Mouse (Mus musculus) liver, embryonic 15.5 days (tissue): Measurements from ENCODE around the gene Jmjd8. TPM values are rescaled to one million over a fixed set of nuclear protein-coding genes. Genes with fewer than 3 reads are reported as not detected.
A peak's percentile ranks its signal among the peaks of the same experiment; 100 is the strongest.

ENCODE experiments used
- ATAC-seq: fragments of 200-750 bp; cut with Nextera tagmentation; 2 replicates; pipeline ENCODE4 v1.8.0; 2017; ENCODE audit warnings: moderate number of reproducible peaks, mild to moderate bottlenecking, moderate library complexity; ENCODE audit not compliant: insufficient read depth
- H3K27ac ChIP-seq: fragments of 300-500 bp; sonication (generic); replicated peaks from 2 replicates; pipeline ENCODE4 v1.5.1; 2015; ENCODE audit warnings: mild to moderate bottlenecking, inconsistent platforms
- H3K27me3 ChIP-seq: fragments of 300-500 bp; sonication (generic); 2 replicates; pipeline ENCODE4 v1.6.1; 2015; ENCODE audit warnings: mild to moderate bottlenecking, inconsistent platforms
- H3K36me3 ChIP-seq: fragments of 300-500 bp; sonication (generic); replicated peaks from 2 replicates; pipeline ENCODE4 v1.6.1; 2015; ENCODE audit warnings: moderate library complexity, mild to moderate bottlenecking, inconsistent platforms
- H3K4me1 ChIP-seq: fragments of 300-500 bp; sonication (generic); replicated peaks from 2 replicates; pipeline ENCODE4 v1.6.1; 2015; ENCODE audit warnings: inconsistent platforms
- H3K4me2 ChIP-seq: fragments of 300-500 bp; sonication (generic); 2 replicates; pipeline ENCODE4 v1.6.1; 2015; ENCODE audit warnings: moderate library complexity, mild to moderate bottlenecking, inconsistent platforms
- H3K4me3 ChIP-seq: fragments of 300-500 bp; sonication (generic); replicated peaks from 2 replicates; pipeline ENCODE4 v1.5.1; 2015; ENCODE audit warnings: mild to moderate bottlenecking, inconsistent platforms
- H3K9ac ChIP-seq: fragments of 300-500 bp; sonication (generic); 2 replicates; pipeline ENCODE4 v1.6.1; 2015; ENCODE audit warnings: moderate library complexity, mild to moderate bottlenecking, inconsistent platforms
- H3K9me3 ChIP-seq: fragments of 300-500 bp; sonication (generic); replicated peaks from 2 replicates; pipeline ENCODE4 v1.6.1; 2016; ENCODE audit warnings: inconsistent platforms
- WGBS: fragments of 180-500 bp; shearing (Covaris S2); methylation state at CpG from one replicate; pipeline ENCODE4 v1.1.7; 2015; ENCODE audit warnings: mixed read lengths; ENCODE audit not compliant: insufficient replicate concordance; 5-methylcytosine and 5-hydroxymethylcytosine counted together
- polyA plus RNA-seq: library from polyadenylated mRNA; unstranded; fragments of >200 nt; fragmentation: Nextera tagmentation; extraction: Ambion mirVana; gene quantifications from 2 replicates; pipeline ENCODE4 v1.2.1, GENCODE M21; 2015

The Jmjd8 gene
- polyA plus RNA-seq, 1 experiment from 2014 or later = 19.6 TPM

GRCm38 (mm10) chr17:25833961-25834594 is 5.4 kb downstream of the Jmjd8 start:
- WGBS = 33% methylated on average over 6 of the region's 6 CpGs
- H3K4me3 ChIP-seq = peak overlapping the region; percentile 72
- H3K36me3 ChIP-seq = peaks cover 46% of the 10 kb centered on the region
- no peaks in the 10 kb centered on the region for H3K27me3 ChIP-seq
- H3K4me2 ChIP-seq = peak overlapping the region; percentile 92
- no peak for ATAC-seq
- no peaks in the 10 kb centered on the region for H3K9me3 ChIP-seq
- peak overlapping the region; percentile 71 for H3K9ac ChIP-seq
- H3K27ac ChIP-seq = peak overlapping the region; percentile 90
- H3K4me1 ChIP-seq = peaks cover 91% of the 10 kb centered on the region

- ATAC-seq = no peak
- Histone ChIP-seq H3K4me3 (peak overlapping the region; percentile 72), H3K9ac (peak overlapping the region; percentile 71; the same call in 1 of the 2 replicates), H3K4me1 (peaks cover 90% of the 10 kb centered on the region), H3K27ac (0 out of 2 replicates have a peak overlapping the region, but pooled peaks have one; percentile 90), H3K9me3 (no peaks in the 10 kb centered on the region), H3K27me3 (no peaks in the 10 kb centered on the region), H3K36me3 (peaks cover 49% of the 10 kb centered on the region), H3K4me2 (peak overlapping the region; percentile 92)
- 67% methylated on average over 12 of the region's 12 CpGs for WGBS
Measured at GRCm38 (mm10) chr17:25834595-25835222, 6.0 kb downstream of the Jmjd8 start.

GRCm38 (mm10) chr17:25835301-25835700 is 6.6 kb downstream of the Jmjd8 start:
- Histone ChIP-seq H3K4me1 (peaks cover 89% of the 10 kb centered on the region), H3K27ac (no peak overlapping the region), H3K9me3 (no peaks in the 10 kb centered on the region), H3K4me3 (no peak overlapping the region; the same call in 1 of the 2 replicates), H3K9ac (no peak overlapping the region), H3K27me3 (no peaks in the 10 kb centered on the region), H3K36me3 (peaks cover 49% of the 10 kb centered on the region), H3K4me2 (peak overlapping the region; percentile 92)
- 88% methylated on average over 7 of the region's 7 CpGs for WGBS
- ATAC-seq = no peak

GRCm38 (mm10) chr17:25835816-25836215 is 7.1 kb downstream of the Jmjd8 start:
- WGBS = 89% methylated on average over 16 of the region's 16 CpGs
- H3K4me2 ChIP-seq = no peak overlapping the region

GRCm38 (mm10) chr17:25836397-25837075 is 7.9 kb downstream of the Jmjd8 start:
- H3K4me2 ChIP-seq = peak overlapping the region; percentile 75
- H3K36me3 ChIP-seq = peaks cover 49% of the 10 kb centered on the region
- H3K9me3 ChIP-seq = no peaks in the 10 kb centered on the region
- no peak overlapping the region for H3K27ac ChIP-seq
- peaks cover 82% of the 10 kb centered on the region for H3K4me1 ChIP-seq
- no peak for ATAC-seq
- H3K9ac ChIP-seq = peak overlapping the region; percentile 30; the same call in 1 of the 2 replicates
- H3K4me3 ChIP-seq = peak overlapping the region; percentile 37
- no peaks in the 10 kb centered on the region for H3K27me3 ChIP-seq
- 29% methylated on average over 23 of the region's 23 CpGs for WGBS

More at GRCm38 (mm10) chr17:25835816-25836215, 7.1 kb downstream of the Jmjd8 start:
- Histone ChIP-seq H3K27ac (no peak overlapping the region), H3K9me3 (no peaks in the 10 kb centered on the region), H3K4me3 (no peak overlapping the region), H3K9ac (no peak overlapping the region), H3K4me1 (peaks cover 87% of the 10 kb centered on the region), H3K27me3 (no peaks in the 10 kb centered on the region), H3K36me3 (peaks cover 49% of the 10 kb centered on the region)
- no peak for ATAC-seq

GRCm38 (mm10) chr17:25837076-25837410 is 8.4 kb downstream of the Jmjd8 start, which contains the start of gene Rhbdl1:
Gene Rhbdl1, minus strand, starts transcription at chr17:25837295.
- Histone ChIP-seq H3K4me1 (peaks cover 81% of the 10 kb centered on the region), H3K27me3 (no peaks in the 10 kb centered on the region), H3K4me2 (peak within 1 kb of the TSS; percentile 75), H3K27ac (no peak within 1 kb of the TSS), H3K9ac (peak within 1 kb of the TSS; percentile 30; the same call in 1 of the 2 replicates), H3K4me3 (peak within 1 kb of the TSS; percentile 37), H3K36me3 (peaks cover 51% of the 10 kb centered on the region), H3K9me3 (no peaks in the 10 kb centered on the region)
- no peak for ATAC-seq
- WGBS = 6% methylated on average over 29 of the region's 29 CpGs

GRCm38 (mm10) chr17:25837533-25837932 is 8.9 kb downstream of the Jmjd8 start:
- Histone ChIP-seq H3K9ac (no peak overlapping the region), H3K4me3 (no peak overlapping the region), H3K36me3 (peaks cover 56% of the 10 kb centered on the region), H3K27ac (no peak overlapping the region), H3K9me3 (no peaks in the 10 kb centered on the region), H3K4me1 (peaks cover 82% of the 10 kb centered on the region), H3K27me3 (no peaks in the 10 kb centered on the region), H3K4me2 (peak overlapping the region; percentile 75; the same call in 1 of the 2 replicates)
- WGBS = 48% methylated on average over 3 of the region's 3 CpGs
- no peak for ATAC-seq

GRCm38 (mm10) chr17:25838904-25839303 is 10.2 kb downstream of the Jmjd8 start:
- Histone ChIP-seq H3K4me2 (no peak overlapping the region), H3K9ac (no peak overlapping the region), H3K4me3 (no peak overlapping the region), H3K4me1 (peaks cover 86% of the 10 kb centered on the region), H3K27me3 (no peaks in the 10 kb centered on the region), H3K27ac (peak overlapping the region; percentile 61; the same call in 1 of the 2 replicates), H3K9me3 (no peaks in the 10 kb centered on the region), H3K36me3 (peaks cover 64% of the 10 kb centered on the region)
- 68% methylated on average over 4 of the region's 4 CpGs for WGBS
- ATAC-seq = no peak

GRCm38 (mm10) chr17:25839455-25840235 is 11.0 kb downstream of the Jmjd8 start:
- peaks cover 82% of the 10 kb centered on the region for H3K4me1 ChIP-seq
- no peaks in the 10 kb centered on the region for H3K27me3 ChIP-seq
- WGBS = 77% methylated on average over 14 of the region's 14 CpGs
- peak; percentile 27; the same call in 1 of the 2 replicates for ATAC-seq
- H3K27ac ChIP-seq = peak overlapping the region; percentile 61
- H3K36me3 ChIP-seq = peaks cover 64% of the 10 kb centered on the region
- H3K9me3 ChIP-seq = no peaks in the 10 kb centered on the region
- H3K4me2 ChIP-seq = no peak overlapping the region
- H3K9ac ChIP-seq = no peak overlapping the region
- H3K4me3 ChIP-seq = no peak overlapping the region

GRCm38 (mm10) chr17:25840519-25840918 is 11.9 kb downstream of the Jmjd8 start:
- Histone ChIP-seq H3K9me3 (no peaks in the 10 kb centered on the region), H3K27me3 (no peaks in the 10 kb centered on the region), H3K9ac (no peak overlapping the region), H3K4me3 (no peak overlapping the region), H3K36me3 (peaks cover 66% of the 10 kb centered on the region), H3K27ac (no peak overlapping the region), H3K4me1 (peaks cover 82% of the 10 kb centered on the region), H3K4me2 (no peak overlapping the region)
- WGBS = 86% methylated on average over 6 of the region's 6 CpGs
- no peak for ATAC-seq
